Mouse (Mus musculus): ENCODE data around the gene Rasl11b.
A peak's percentile ranks its signal among the peaks of the same experiment; 100 is the strongest.

The Rasl11b gene

GRCm38 (mm10) chr5:74194841-74195613 lies at the start of gene Rasl11b:
Rasl11b (plus strand) TSS chr5:74195286.
- no peak for DNase-seq (ENCODE audit: extremely low read depth, insufficient read length, low spot score)

- DNase-seq (ENCODE audit: extremely low read depth, insufficient read length, low spot score): no peak
These were observed 47.5 kb upstream of the Rasl11b start for GRCm38 (mm10) chr5:74147631-74148030.

- no peak for DNase-seq (ENCODE audit: extremely low read depth, insufficient read length, low spot score)
These were observed 45.1 kb upstream of the Rasl11b start for GRCm38 (mm10) chr5:74149975-74150374.

- no peak for DNase-seq (ENCODE audit: extremely low read depth, insufficient read length, low spot score)
These were observed 43.3 kb upstream of the Rasl11b start for GRCm38 (mm10) chr5:74151774-74152173.

GRCm38 (mm10) chr5:74155860-74156351 lies 39.2 kb upstream of the Rasl11b start:
- DNase-seq (ENCODE audit: extremely low read depth, insufficient read length, low spot score): no peak

- DNase-seq (ENCODE audit: extremely low read depth, insufficient read length, low spot score): no peak
These were observed 36.0 kb upstream of the Rasl11b start for GRCm38 (mm10) chr5:74158929-74159632.

GRCm38 (mm10) chr5:74159906-74160305 lies 35.2 kb upstream of the Rasl11b start:
- DNase-seq (ENCODE audit: extremely low read depth, insufficient read length, low spot score): peak; percentile 30

- no peak for DNase-seq (ENCODE audit: extremely low read depth, insufficient read length, low spot score)
These were observed 34.7 kb upstream of the Rasl11b start for GRCm38 (mm10) chr5:74160349-74160748.

GRCm38 (mm10) chr5:74161297-74161926 lies 33.7 kb upstream of the Rasl11b start:
- DNase-seq (ENCODE audit: extremely low read depth, insufficient read length, low spot score): no peak

GRCm38 (mm10) chr5:74162013-74162412 lies 33.1 kb upstream of the Rasl11b start:
- DNase-seq (ENCODE audit: extremely low read depth, insufficient read length, low spot score): no peak

GRCm38 (mm10) chr5:74163141-74163540 lies 31.9 kb upstream of the Rasl11b start:
- DNase-seq (ENCODE audit: extremely low read depth, insufficient read length, low spot score): no peak

GRCm38 (mm10) chr5:74164547-74164946 lies 30.5 kb upstream of the Rasl11b start:
- no peak for DNase-seq (ENCODE audit: extremely low read depth, insufficient read length, low spot score)

- no peak for DNase-seq (ENCODE audit: extremely low read depth, insufficient read length, low spot score)
These were observed 28.4 kb upstream of the Rasl11b start for GRCm38 (mm10) chr5:74166642-74167041.

- no peak for DNase-seq (ENCODE audit: extremely low read depth, insufficient read length, low spot score)
These were observed 27.0 kb upstream of the Rasl11b start for GRCm38 (mm10) chr5:74168085-74168484.

GRCm38 (mm10) chr5:74171768-74172167 lies 23.3 kb upstream of the Rasl11b start:
- DNase-seq (ENCODE audit: extremely low read depth, insufficient read length, low spot score): no peak

- DNase-seq (ENCODE audit: extremely low read depth, insufficient read length, low spot score): peak; percentile 51
These were observed 22.9 kb upstream of the Rasl11b start for GRCm38 (mm10) chr5:74172208-74172607.

GRCm38 (mm10) chr5:74173162-74173844 lies 21.8 kb upstream of the Rasl11b start:
- no peak for DNase-seq (ENCODE audit: extremely low read depth, insufficient read length, low spot score)

- DNase-seq (ENCODE audit: extremely low read depth, insufficient read length, low spot score): no peak
These were observed 19.4 kb upstream of the Rasl11b start for GRCm38 (mm10) chr5:74175526-74176270.

- no peak for DNase-seq (ENCODE audit: extremely low read depth, insufficient read length, low spot score)
These were observed 14.9 kb upstream of the Rasl11b start for GRCm38 (mm10) chr5:74180216-74180615.

- DNase-seq (ENCODE audit: extremely low read depth, insufficient read length, low spot score): no peak
These were observed 12.0 kb upstream of the Rasl11b start for GRCm38 (mm10) chr5:74183118-74183517.
